Mouse (Mus musculus) ovary, postnatal 10 days (tissue): ENCODE measurements around the gene Vtcn1.
"Not testable (repeated sequence)": the region's sequence is repeated elsewhere in the genome, so short reads cannot be mapped to it uniquely, and the experiment has no call there.

Experiments
- DNase-seq: peaks from one replicate; pipeline ENCODE4 v3.0.0; 2022; ENCODE audit warnings: low spot score

Vtcn1 gene

DNA sequence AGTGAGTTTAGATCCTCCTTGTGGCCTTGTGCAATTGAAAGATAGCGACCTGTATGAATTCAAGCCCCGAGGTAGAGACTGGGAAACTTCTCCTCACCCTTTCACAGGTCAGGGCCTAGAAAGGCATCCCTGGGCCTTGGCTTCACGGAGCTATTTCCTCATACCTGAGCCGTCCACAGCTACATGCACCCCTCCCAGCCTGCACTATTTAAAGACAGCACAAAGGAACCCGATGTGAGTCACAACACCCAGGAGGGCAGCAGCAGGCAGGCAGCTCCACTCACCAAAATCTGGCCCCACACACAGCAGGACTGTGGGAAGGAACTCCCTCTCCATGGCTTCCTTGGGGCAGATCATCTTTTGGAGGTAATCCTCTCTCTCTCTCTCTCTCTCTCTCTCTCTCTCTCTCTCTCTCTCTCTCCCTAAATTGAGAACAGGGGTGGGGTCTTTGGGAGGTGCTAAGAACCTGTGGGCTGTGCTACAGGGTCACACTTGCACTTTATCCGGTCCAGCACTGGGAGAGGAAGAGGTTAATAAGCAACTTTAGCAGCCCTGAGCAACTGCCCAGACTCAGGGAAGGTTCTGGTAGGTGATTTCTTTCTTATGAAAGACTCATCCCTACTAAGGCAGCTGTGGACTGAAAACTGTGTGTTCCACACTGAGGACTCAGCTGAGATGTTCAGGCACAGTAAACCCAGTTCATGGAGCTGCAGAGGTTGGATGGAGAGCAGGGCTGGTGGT is at the start of gene Vtcn1:
Gene Vtcn1 (plus strand): TSS at position 235 of the 741 bp plus-strand sequence.
- no peak for DNase-seq

DNA sequence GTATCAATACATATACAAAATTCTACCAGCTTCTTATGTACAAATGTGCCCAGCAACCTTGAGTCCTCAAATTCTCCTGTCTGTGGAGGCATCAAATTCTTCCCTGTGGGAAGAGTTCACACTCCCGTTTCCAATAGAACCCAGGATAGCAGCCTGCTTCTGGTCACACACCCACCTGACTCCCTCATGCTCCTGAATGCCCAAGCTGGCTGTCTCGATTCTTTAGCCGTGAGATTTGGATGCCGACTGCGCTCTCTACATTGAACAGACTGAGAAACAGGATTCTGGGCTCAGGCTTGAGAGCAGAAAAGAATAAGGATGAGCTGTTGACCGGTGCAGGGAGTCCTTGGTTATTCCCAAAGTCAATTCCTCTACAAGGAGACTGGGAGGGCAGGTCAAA is 48.3 kb upstream of the Vtcn1 start:
- DNase-seq, result no peak

DNA sequence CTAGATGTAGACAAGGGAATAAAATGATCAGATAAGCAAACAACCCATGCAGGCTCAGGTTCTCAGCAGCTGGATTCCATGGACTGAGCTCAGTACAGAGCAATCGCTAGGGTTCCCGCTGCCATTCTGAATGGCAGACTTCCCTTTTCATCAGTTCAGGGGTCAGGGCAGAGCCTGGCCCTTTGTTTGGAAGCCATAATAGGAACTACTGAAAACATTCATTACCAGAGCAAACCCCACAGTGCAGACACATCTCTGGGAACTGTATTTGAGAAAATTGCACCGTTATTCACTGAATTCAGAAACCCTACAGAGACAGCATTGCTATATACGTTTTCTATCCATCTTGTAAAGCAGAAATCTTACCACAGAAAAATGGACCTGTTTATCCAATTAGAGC is 47.7 kb upstream of the Vtcn1 start:
- DNase-seq, result no peak

DNA sequence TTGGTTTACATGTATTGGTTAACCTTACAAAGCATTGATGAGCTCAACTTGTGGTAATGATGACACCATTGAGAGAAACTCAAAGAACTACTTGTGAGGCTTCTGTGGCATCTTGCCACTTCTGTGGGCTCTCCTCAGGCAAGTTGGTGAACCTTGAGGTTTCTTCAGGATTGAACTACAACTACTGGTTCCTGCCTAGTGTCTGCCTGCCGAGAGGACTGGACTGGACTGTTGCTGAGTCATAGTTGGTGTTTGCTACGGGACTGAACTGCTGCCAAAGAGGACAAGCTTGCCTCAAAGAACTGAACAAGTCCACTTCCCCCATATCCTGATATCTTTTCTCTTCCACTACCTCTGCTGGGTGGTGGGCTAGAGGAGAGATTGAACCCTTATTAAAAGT is 39.2 kb upstream of the Vtcn1 start:
- DNase-seq, result no peak

DNA sequence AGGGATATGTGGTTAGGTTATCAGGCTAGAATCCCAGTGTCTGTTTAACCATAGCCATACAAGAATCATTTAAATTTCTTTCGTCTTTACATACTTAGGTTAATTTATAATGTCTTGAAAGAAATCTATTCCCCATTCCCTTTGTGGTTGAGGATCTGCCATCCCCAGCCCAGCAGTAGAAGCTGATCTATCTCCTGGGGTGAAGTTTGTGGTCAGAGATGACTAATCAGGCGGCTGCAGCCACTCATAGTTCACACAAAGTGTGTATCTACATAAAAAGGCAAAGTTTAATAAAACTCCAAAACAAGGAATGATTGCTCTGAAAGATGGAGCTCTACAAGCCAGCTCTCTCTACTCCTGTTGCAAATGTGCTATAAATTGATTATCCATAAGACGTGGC is 33.6 kb upstream of the Vtcn1 start:
- no peak for DNase-seq

DNA sequence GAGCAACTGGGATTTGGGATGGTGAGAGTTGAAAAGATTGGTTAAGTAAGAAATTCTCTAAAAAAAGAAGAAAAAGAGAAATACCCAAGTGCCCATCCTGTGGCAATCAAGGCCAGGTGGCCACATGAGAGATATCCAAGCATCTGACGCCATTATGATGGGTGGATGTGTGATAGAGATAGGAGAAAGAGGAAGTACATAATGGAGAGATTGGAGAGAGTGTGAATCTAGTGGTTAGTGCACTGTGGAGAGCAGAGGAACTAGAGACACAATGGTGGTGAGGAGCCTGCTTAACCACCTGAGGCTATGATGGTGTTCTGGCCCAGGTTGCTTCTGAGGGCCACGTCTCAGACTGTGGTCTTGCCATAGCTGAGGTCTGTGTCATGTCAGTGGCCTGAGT is 31.9 kb upstream of the Vtcn1 start:
- DNase-seq, result no peak

DNA sequence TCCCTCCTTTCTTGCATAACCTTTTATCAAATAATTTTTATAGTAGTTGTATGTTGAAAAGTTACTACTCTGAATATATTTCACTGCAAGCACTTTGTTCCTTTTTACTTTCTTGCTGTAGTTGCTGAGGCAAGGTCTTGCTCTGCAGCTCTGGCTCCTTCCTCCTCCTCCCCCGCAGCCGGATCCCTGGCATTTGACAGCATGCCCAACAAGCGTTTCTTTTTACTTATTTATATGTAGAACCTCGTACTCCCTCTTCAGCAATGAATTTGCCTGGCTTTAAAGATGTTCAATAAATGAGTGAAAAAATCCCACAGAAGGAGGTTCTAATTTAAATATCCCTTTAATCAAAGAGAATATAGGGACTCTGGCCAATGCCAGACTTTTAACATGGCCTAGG is 28.7 kb upstream of the Vtcn1 start:
- DNase-seq, result no peak

DNA sequence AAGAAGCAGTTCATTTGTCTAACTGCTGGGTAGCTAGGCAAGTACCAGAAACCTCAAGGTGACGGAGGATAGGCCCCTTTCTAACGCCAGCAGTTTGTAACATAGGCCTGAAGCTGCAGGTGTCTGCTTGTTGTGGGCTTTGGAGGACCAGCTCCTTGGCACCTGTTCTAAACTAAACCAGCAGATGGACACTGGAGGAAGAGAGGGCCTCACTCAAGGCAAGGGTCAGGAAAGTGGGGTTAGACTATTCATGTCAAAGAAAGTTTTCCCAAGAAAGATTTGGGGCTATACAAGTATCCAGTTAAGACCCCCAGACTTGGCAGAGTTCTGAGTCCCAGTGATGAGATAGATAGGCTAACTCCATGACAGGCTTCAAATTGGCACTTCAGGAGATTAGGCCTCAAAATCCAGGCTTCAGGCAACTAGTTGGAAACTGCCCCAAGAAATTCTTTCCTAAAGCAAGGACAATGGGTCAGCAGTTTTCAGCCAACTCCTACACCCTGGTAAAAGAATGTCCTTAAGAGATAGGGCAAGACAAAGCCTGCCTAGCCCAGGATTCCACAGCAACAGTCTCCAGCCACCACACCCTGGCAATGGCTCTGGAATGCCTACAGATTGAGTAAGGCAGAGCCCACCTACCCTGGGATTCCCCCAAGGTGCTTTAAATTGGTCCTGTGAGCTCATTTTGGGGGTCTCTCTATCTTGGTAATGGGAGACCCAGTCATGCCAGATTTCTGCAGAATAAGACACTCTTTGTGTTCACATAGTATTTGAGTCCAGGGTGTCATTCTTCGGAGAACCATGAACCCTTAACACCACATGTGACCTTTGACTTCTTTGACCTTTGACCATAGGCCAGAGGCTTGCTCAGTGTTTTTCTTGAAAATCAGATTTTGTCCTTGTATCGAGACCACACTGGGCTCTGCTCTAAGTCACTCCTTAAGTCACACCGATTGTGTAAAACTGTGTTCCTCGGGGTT is 27.8 kb upstream of the Vtcn1 start:
- DNase-seq, result no peak

DNA sequence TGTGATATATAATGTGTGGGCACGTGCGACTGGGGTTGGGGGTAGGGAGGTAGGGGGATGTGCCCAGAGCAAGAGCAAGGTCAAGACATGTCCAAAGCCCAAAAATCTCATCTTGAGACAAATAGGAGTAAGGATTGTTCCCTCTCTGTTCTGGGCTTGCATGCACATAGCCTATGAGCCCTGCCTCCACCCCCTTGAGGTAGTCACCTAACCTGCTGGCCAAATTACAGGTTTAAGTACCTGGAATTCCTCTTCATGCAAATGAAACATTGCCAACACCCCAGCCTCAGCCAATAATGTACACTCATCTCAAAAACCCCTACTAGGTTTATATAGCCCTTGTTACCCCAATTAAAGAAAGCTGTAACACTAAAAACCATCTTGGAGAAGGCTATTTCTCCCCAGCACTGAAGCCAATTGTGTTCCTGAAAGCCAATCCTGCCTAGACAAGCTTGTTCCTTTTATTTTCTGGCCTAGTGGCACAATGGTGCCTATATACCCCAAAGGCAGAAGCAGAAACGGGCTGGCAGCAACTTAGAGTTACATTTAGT is 26.3 kb upstream of the Vtcn1 start:
- DNase-seq, result no peak

DNA sequence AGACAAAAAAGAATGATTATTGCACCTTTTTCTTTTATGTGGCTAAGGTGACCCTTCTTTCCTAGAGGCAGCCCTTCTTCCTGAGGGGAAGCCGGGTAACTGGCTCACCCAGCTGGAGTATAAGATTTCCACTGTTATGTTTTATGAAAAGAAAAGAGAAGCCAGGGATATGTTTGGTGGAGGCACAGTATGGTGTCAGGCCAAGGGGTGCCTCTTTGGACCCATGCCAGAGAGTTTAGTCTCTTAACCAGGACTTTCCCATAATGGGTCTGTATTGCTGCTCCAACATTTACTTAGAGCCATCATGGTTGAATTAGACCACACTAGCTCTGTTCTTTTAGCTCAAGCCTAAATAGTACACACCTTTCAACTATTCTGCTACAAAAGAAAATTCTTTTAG is 20.3 kb upstream of the Vtcn1 start:
- DNase-seq, result no peak

DNA sequence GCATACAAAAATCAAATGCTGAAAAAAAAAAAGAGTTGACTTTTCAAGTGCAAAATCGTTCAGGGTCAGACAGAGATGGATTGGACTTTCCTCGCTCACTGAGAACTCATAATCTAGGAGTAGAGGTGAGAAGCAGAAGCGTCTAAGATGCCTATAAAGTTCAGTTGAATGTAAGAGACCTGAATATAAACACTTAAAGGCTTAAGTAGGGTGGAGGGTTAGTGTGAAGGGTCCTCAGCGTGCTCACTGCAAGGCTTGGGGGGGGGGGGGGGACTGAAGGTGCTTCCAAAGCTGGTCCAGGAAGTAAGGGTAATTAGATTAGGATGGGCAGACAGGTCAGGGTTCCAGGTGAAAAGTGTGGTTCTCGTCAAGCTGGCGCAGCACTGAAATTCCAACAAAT is 19.3 kb upstream of the Vtcn1 start:
- no peak for DNase-seq

DNA sequence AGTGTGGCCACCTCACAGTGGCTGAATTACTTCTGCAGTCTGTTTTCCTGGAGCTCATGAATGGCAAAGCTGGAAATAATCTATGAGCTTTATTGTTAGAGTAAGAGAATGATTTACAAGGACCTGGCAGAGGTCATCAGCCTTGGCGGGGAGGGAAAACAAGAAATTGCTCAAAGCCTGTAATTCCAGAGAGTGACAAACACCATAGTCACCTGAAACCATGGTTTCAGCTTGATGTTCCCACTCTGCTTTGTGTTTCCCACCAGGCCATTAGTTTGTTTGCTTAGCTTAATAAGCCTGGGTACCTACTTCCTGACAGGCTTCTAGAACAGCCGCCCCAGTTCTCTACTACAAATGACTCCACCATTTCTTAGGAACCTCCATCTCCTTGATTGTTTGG is 14.8 kb upstream of the Vtcn1 start:
- no peak for DNase-seq

DNA sequence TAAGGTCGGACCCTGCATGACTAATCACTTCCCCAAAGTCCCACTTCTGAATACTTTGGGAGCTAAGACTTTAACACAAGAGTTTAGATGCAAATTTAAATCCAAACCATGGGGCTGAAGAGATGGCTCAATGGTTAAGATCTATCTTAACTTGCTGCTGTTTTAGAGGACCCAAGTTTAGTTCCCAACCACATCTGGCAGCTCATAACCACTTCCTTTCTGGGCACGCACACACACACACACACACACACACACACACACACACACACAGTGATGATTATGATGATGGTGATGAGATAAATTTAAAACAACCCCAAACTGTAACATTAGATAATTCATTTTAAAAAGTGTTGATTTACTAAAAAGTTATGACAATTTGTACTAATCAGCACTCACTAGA is 13.4 kb upstream of the Vtcn1 start:
- DNase-seq, result no peak

DNA sequence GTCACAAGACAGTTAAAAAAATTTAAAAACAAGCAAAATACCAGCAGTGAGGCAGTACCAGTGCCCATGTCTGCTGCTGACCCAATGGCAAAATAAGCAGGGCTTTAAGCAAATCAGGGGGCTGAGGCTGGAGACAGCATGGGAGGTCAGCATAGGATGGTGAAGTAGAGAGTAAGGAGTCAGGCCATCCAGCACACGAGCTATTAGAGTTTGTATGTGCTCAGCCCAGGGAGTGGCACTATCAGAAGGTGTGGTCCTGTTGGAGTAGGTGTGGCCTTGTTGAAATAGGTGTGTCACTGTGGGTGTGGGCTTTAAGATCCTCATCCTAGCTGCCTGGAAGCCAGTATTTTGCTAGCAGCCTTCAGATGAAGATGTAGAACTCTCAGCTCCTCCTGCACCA is 9.8 kb upstream of the Vtcn1 start:
- DNase-seq, result not testable (repeated sequence)

DNA sequence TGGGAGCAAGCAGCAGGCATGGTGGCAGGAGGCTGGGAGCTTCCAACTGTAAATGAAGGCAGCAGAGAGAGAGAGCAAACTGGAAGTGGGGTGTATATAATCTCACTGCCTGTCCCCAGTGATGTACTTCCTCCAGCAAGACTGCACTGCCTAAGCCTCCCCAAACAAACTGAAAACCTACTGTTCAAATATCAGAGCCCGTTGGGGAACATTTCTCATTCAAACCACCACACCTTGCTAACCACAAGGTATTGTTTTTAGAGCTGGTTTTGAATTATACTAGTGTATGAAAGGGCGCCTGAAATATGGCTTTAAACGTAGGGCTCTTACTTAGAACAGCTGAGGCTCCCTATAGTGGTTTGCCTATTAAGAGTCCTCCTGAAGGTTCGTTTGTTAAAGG is 6.5 kb upstream of the Vtcn1 start:
- DNase-seq, result no peak

DNA sequence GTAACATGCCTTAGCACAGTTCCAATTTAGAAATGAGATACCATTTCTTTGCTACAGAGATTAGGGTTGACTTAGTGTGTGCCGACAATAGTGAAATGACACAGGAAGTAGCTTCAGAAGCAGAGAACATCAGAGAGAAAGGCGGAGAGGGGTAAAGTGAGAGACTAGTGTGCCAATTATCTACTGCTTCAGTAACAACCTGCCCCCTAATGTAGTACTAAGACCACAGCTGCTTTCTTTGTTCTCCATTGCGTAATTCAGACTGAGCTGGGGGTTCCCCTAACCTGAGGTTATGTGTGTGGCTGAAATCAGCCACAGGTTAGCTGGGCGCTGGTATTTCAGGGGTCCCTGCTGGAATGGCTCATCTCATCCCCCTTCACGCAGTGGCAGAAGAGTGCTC is 5.7 kb upstream of the Vtcn1 start:
- no peak for DNase-seq

DNA sequence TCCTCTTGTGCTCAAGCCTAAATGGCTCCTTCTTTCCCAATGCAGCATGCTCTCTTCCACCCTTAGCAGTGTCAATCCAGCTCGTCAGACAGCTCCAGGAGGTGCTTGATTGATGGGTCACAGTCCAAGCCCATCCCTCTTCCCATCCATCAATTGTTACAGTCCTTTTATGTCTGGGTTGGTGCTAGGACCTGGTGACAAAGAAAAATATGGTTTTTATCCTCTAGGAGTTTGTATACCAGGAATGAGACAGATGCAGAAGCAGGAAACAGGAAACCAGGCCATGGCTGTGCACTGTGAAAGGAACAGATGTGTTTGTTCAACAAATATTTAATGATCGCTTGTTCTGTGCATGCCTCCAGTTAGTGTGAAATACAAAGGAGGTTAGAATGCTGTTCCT is 4.4 kb upstream of the Vtcn1 start:
- no peak for DNase-seq

DNA sequence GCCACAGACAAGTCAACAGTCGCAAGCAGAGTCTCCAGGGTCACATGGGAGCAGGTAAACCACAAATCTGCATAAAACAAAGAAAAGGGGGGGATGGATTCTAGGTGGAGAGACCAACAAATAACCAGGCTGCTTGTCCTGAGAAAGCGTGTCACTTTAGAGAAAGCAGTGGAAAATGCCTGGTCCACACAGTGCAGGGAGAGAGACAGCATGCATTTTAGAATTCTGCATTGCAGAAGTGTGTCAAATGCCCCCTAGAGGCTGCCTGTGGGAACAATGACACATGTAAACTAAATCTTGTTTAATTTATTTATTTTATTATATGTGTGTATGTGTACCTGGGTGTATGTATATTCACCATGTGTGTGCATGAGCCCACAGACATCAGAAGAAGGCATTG is 4.0 kb upstream of the Vtcn1 start:
- no peak for DNase-seq

DNA sequence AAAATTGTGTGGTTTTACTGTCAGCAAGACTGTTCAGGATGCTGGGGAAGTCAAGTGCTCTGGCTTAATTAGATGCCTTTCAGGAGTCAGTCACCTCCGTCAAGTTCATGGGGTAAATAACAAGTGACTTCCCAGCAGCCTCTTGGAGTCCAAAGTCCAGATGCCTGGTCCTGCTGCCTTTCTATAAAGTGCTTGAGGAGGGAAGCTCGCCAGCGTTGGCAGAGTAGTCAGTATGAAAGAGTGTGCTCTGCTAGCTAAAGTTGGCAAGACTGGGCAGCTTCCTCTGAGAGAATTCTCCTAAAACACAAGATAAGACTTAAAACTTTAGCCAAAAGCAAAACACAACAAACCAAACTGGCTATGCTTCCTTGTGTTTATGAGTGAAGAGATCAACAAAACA is 18.5 kb downstream of the Vtcn1 start:
- no peak for DNase-seq

DNA sequence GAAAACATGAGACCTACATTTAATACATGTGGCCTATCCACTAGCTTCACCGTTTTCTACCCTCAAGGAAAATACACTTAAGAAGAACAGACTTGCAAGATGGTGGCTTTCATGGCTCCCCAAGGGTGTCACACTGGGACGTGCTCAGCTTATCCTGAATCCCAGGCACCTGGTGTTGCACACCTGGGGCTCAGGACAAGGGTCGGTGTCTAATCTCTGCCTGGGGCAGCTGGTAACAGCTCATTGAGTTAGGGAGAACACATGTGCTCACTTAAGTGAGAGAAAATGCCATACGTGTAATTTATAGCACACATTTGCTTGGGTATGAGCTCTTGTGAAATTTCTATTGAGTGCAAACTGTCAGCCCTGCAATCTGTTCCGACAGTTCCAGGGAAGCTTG is 19.1 kb downstream of the Vtcn1 start:
- DNase-seq, result no peak

DNA sequence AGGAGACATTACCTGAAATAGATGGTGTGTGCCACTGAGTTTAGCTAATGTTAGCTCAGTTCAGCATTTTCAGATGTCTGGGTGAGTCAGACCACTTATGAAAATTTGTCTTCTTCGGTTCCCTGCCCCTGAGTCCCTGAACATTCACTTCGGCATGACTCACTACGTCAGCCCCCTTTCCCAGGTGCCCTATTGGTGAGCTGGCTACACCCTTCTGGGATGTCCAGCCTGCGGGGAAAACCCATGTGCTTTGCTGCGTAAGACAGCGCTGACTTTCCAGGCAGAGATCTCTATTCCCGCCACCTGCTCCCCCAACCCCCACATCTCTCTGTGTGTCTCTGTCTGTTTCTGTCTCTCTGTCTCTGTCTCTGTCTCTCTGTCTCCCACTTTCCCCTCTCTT is 23.1 kb downstream of the Vtcn1 start:
- no peak for DNase-seq

DNA sequence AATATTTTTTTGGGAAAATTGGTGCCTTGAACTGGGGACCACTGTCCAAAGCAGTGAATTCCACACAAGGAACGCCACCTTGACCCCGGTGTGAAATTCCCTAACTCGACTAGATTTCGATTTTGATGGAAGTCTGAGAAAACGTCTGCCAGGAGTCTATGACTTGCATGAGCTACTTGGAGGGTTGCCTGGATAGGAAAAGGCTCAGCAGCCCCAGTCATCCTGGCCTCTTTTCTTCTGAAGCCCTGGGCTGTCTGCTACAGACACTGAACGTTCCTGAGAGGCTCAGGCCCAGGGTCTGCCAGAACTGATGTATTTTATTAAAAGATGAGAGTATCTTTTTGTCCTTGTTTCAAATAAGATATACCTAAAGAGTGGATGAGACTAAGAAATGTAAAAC is 25.2 kb downstream of the Vtcn1 start:
- DNase-seq, result no peak
